Mouse (Mus musculus) liver, embryonic 14.5 days (tissue): ENCODE measurements around the gene Igdcc3.

Experiments
- CTCF ChIP-seq: IDR thresholded peaks from 2 replicates; pipeline ENCODE4 v1.5.1; 2016; ENCODE audit warnings: antibody characterized with exemption, low read depth, control low read depth
- EP300 ChIP-seq: IDR thresholded peaks from 2 replicates; pipeline ENCODE4 v1.6.1; 2016; ENCODE audit warnings: antibody characterized with exemption, low read depth

- TF ChIP-seq CTCF (no peak), EP300 (no peak)
Observed at GRCm38 (mm10) chr9:65191389-65191754, 50.4 kb downstream of the Igdcc3 start.
